Mouse (Mus musculus): ENCODE results near the gene Mpdz. TPM values are rescaled to one million over a fixed set of nuclear protein-coding genes. Genes with fewer than 3 reads are reported as not detected.

The Mpdz gene
- polyA plus RNA-seq, 1 experiment from 2014 or later = 19.1 TPM

GRCm38 (mm10) chr4:81348646-81349045 lies 94.0 kb downstream of the Mpdz start:
- H3K4me2 ChIP-seq (ENCODE audit: low read length) = no peak overlapping the region
- no peaks in the 10 kb centered on the region for H3K4me1 ChIP-seq (ENCODE audit: control insufficient read depth, insufficient read depth, low read length)
- no peak overlapping the region for H3K27ac ChIP-seq (ENCODE audit: low read depth, low read length)
- 90% methylated on average over 7 of the region's 7 CpGs for WGBS
- DNase-seq (ENCODE audit: low spot score) = no peak
- no peaks in the 10 kb centered on the region for H3K27me3 ChIP-seq (replicated peaks; ENCODE audit: control insufficient read depth, insufficient read depth, low read length)
- no peak overlapping the region for H3K9ac ChIP-seq (ENCODE audit: low read length)
- ATAC-seq = no peak
- peaks cover 21% of the 10 kb centered on the region for H3K36me3 ChIP-seq (ENCODE audit: control insufficient read depth, insufficient read depth, low read length)
- no peaks in the 10 kb centered on the region for H3K9me3 ChIP-seq (replicated peaks; ENCODE audit: control insufficient read depth, low read length)
- no peak overlapping the region for H3K4me3 ChIP-seq (ENCODE audit: low read depth, low read length)

DNA sequence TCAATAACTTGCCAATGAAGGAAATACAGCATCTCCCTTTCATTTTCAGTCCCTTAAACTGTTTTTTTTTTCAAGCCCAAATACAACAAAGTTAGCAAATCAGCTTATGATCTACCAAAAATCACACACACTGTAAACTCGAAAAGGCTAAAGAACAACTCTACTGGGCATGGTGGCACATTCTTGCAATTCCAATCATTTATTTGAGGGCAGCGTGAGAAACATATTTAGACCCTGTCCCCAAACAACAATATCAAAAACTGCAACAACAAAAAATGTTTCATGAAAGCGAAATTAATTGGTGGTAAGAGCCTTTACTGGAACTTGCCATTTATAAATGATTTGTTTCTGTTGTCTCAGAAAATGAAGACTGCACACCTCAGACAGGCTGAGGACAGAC lies 97.5 kb downstream of the Mpdz start:
- H3K4me3 ChIP-seq (ENCODE audit: low read depth, low read length) = no peak overlapping the region
- WGBS = 93% methylated on average over 3 of the region's 3 CpGs
- no peaks in the 10 kb centered on the region for H3K9me3 ChIP-seq (replicated peaks; ENCODE audit: control insufficient read depth, low read length)
- ATAC-seq (no peak), DNase-seq (ENCODE audit: low spot score) (no peak)
- H3K9ac ChIP-seq (ENCODE audit: low read length) = no peak overlapping the region
- no peak overlapping the region for H3K27ac ChIP-seq (ENCODE audit: low read depth, low read length)
- H3K27me3 ChIP-seq (replicated peaks; ENCODE audit: control insufficient read depth, insufficient read depth, low read length) = no peaks in the 10 kb centered on the region
- H3K36me3 ChIP-seq (ENCODE audit: control insufficient read depth, insufficient read depth, low read length) = peaks cover 21% of the 10 kb centered on the region
- H3K4me2 ChIP-seq (ENCODE audit: low read length) = no peak overlapping the region
- H3K4me1 ChIP-seq (ENCODE audit: control insufficient read depth, insufficient read depth, low read length) = no peaks in the 10 kb centered on the region

DNA sequence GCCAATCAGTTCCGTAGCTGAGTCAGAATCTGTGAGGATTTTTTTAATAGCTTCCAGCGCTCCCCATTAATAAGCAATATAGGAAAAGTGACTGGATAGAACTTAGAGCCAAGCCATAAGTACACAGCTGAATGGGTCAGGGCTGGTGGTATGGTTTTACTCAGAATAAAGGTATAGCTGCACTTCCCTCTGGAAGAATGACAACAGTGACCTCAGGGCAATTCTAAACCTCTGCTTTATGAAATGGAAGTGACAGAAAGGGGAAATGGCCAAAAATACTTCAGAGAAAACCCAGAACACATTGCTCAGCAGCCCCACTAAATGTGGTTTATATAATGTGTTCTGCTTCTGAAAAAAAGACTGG lies 109.0 kb downstream of the Mpdz start:
- Histone ChIP-seq H3K27me3 (replicated peaks; ENCODE audit: control insufficient read depth, insufficient read depth, low read length) (no peaks in the 10 kb centered on the region), H3K4me1 (ENCODE audit: control insufficient read depth, insufficient read depth, low read length) (no peaks in the 10 kb centered on the region), H3K9ac (ENCODE audit: low read length) (no peak overlapping the region), H3K4me3 (ENCODE audit: low read depth, low read length) (no peak overlapping the region), H3K9me3 (replicated peaks; ENCODE audit: control insufficient read depth, low read length) (no peaks in the 10 kb centered on the region), H3K27ac (ENCODE audit: low read depth, low read length) (no peak overlapping the region), H3K4me2 (ENCODE audit: low read length) (no peak overlapping the region), H3K36me3 (ENCODE audit: control insufficient read depth, insufficient read depth, low read length) (no peaks in the 10 kb centered on the region)
- 66% methylated on average over 2 of the region's 2 CpGs for WGBS
- DNase-seq (ENCODE audit: low spot score) = no peak
- no peak for ATAC-seq

- ATAC-seq = peak; percentile 83
- H3K9ac ChIP-seq (ENCODE audit: low read length) = no peak overlapping the region
Measured at GRCm38 (mm10) chr4:81332901-81333627, 109.6 kb downstream of the Mpdz start.

DNA sequence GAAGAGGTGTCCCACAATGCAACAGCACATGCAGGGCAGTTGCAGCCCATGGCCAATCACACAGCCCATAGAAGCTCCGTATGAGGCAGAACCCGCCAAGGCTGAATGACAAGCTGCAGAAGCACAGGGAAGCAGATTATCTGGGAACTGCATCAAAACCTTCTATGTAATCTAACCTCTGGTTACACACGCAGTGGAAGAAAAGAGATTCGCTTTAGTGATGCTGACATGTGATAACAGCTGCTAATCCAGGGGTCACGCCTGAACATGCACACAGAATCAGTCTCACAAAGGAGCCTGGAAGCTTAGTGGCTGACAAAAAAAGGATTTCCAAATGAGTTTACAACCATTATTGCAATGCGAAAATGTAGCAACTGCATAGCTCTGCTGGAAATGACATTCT lies 110.2 kb downstream of the Mpdz start:
- peak overlapping the region; percentile 61 for H3K27ac ChIP-seq (ENCODE audit: low read depth, low read length)
- H3K4me2 ChIP-seq (ENCODE audit: low read length) = 0 out of 2 replicates have a peak overlapping the region, but pooled peaks have one; percentile 4
- no peak overlapping the region for H3K4me3 ChIP-seq (ENCODE audit: low read depth, low read length)
- no peaks in the 10 kb centered on the region for H3K9me3 ChIP-seq (replicated peaks; ENCODE audit: control insufficient read depth, low read length)
- DNase-seq (ENCODE audit: low spot score) (peak; percentile 58), ATAC-seq (peak; percentile 66)
- H3K9ac ChIP-seq (ENCODE audit: low read length) = no peak overlapping the region
- H3K36me3 ChIP-seq (ENCODE audit: control insufficient read depth, insufficient read depth, low read length) = no peaks in the 10 kb centered on the region
- WGBS = 44% methylated on average over 6 of the region's 6 CpGs
- H3K4me1 ChIP-seq (ENCODE audit: control insufficient read depth, insufficient read depth, low read length) = no peaks in the 10 kb centered on the region
- no peaks in the 10 kb centered on the region for H3K27me3 ChIP-seq (replicated peaks; ENCODE audit: control insufficient read depth, insufficient read depth, low read length)

More at GRCm38 (mm10) chr4:81332901-81333627, 109.6 kb downstream of the Mpdz start:
- H3K9me3 ChIP-seq (replicated peaks; ENCODE audit: control insufficient read depth, low read length) = no peaks in the 10 kb centered on the region
- peak; percentile 73 for DNase-seq (ENCODE audit: low spot score)
- peak overlapping the region; percentile 61; the same call in 1 of the 2 replicates for H3K27ac ChIP-seq (ENCODE audit: low read depth, low read length)
- 0 out of 2 replicates have a peak overlapping the region, but pooled peaks have one; percentile 4 for H3K4me2 ChIP-seq (ENCODE audit: low read length)
- no peaks in the 10 kb centered on the region for H3K4me1 ChIP-seq (ENCODE audit: control insufficient read depth, insufficient read depth, low read length)
- WGBS = 40% methylated on average over 11 of the region's 11 CpGs
- no peaks in the 10 kb centered on the region for H3K36me3 ChIP-seq (ENCODE audit: control insufficient read depth, insufficient read depth, low read length)
- no peaks in the 10 kb centered on the region for H3K27me3 ChIP-seq (replicated peaks; ENCODE audit: control insufficient read depth, insufficient read depth, low read length)
- H3K4me3 ChIP-seq (ENCODE audit: low read depth, low read length) = no peak overlapping the region

DNA sequence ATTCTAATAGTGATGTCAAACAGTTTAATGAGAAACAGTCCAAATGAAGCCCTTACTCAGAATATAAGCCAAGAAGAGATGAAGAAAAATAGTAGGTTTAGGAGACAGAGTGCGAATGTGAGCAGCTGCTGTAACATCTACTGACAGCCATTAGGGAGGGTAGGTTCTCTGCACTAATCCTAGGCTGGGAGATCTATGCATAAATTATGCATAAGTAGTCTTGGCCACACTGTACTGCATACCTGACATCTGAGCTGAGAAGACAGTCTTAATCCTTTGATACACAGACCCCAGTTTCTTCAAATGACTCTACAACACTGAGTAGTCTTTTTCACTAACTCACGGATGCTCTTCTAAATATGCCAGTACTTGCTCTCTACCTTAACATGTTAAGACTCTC lies 114.9 kb downstream of the Mpdz start:
- H3K27ac ChIP-seq (ENCODE audit: low read depth, low read length) = no peak overlapping the region
- no peak overlapping the region for H3K4me2 ChIP-seq (ENCODE audit: low read length)
- H3K9ac ChIP-seq (ENCODE audit: low read length) = no peak overlapping the region
- WGBS = 71% methylated on average over 2 of the region's 2 CpGs
- DNase-seq (ENCODE audit: low spot score) (no peak), ATAC-seq (no peak)
- H3K4me3 ChIP-seq (ENCODE audit: low read depth, low read length) = no peak overlapping the region
- no peaks in the 10 kb centered on the region for H3K27me3 ChIP-seq (replicated peaks; ENCODE audit: control insufficient read depth, insufficient read depth, low read length)
- H3K4me1 ChIP-seq (ENCODE audit: control insufficient read depth, insufficient read depth, low read length) = no peaks in the 10 kb centered on the region; the same call in 1 of the 2 replicates
- no peaks in the 10 kb centered on the region for H3K9me3 ChIP-seq (replicated peaks; ENCODE audit: control insufficient read depth, low read length)
- H3K36me3 ChIP-seq (ENCODE audit: control insufficient read depth, insufficient read depth, low read length) = no peaks in the 10 kb centered on the region

DNA sequence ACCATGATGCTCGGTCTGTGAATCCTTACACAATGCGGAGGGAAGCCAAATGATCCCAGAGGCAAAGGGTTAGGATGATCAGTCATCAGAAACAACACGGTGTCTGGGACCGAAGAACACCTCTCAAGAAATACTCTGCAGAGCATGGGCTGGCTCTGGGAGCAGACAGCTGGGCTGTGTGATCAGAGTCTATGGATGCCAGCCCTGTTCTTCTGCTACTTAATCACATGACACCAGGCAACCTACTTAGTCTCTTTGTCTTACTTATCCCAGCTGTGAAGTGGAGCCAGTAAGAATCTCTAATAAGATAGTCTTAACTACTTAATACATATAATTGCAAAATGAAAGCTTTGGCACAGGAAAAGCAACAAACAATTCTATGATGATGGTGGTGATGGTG lies 118.8 kb downstream of the Mpdz start:
- H3K4me3 ChIP-seq (ENCODE audit: low read depth, low read length) = no peak overlapping the region
- 89% methylated on average over 4 of the region's 4 CpGs for WGBS
- no peak overlapping the region for H3K9ac ChIP-seq (ENCODE audit: low read length)
- no peak overlapping the region for H3K4me2 ChIP-seq (ENCODE audit: low read length)
- 0 out of 2 replicates have a peak, but pooled peaks cover 4% of the 10 kb centered on the region for H3K36me3 ChIP-seq (ENCODE audit: control insufficient read depth, insufficient read depth, low read length)
- ATAC-seq (peak; percentile 75), DNase-seq (ENCODE audit: low spot score) (no peak)
- no peaks in the 10 kb centered on the region for H3K9me3 ChIP-seq (replicated peaks; ENCODE audit: control insufficient read depth, low read length)
- H3K27me3 ChIP-seq (replicated peaks; ENCODE audit: control insufficient read depth, insufficient read depth, low read length) = no peaks in the 10 kb centered on the region
- peaks cover 3% of the 10 kb centered on the region; the same call in 1 of the 2 replicates for H3K4me1 ChIP-seq (ENCODE audit: control insufficient read depth, insufficient read depth, low read length)
- H3K27ac ChIP-seq (ENCODE audit: low read depth, low read length) = no peak overlapping the region

- ATAC-seq = peak; percentile 46; the same call in 1 of the 2 replicates
- WGBS = 63% methylated on average over 3 of the region's 3 CpGs
- Histone ChIP-seq H3K4me3 (ENCODE audit: low read depth, low read length) (no peak overlapping the region), H3K9ac (ENCODE audit: low read length) (no peak overlapping the region), H3K4me1 (ENCODE audit: control insufficient read depth, insufficient read depth, low read length) (peaks cover 3% of the 10 kb centered on the region; the same call in 1 of the 2 replicates), H3K9me3 (replicated peaks; ENCODE audit: control insufficient read depth, low read length) (no peaks in the 10 kb centered on the region), H3K4me2 (ENCODE audit: low read length) (no peak overlapping the region), H3K36me3 (ENCODE audit: control insufficient read depth, insufficient read depth, low read length) (0 out of 2 replicates have a peak, but pooled peaks cover 7% of the 10 kb centered on the region), H3K27ac (ENCODE audit: low read depth, low read length) (peak overlapping the region; percentile 50; the same call in 1 of the 2 replicates), H3K27me3 (replicated peaks; ENCODE audit: control insufficient read depth, insufficient read depth, low read length) (no peaks in the 10 kb centered on the region)
- peak; percentile 65 for DNase-seq (ENCODE audit: low spot score)
Measured at GRCm38 (mm10) chr4:81322232-81322631, 120.4 kb downstream of the Mpdz start.

GRCm38 (mm10) chr4:81314618-81315017 lies 128.0 kb downstream of the Mpdz start:
- Histone ChIP-seq H3K4me2 (ENCODE audit: low read length) (no peak overlapping the region), H3K36me3 (ENCODE audit: control insufficient read depth, insufficient read depth, low read length) (0 out of 2 replicates have a peak, but pooled peaks cover 5% of the 10 kb centered on the region), H3K4me1 (ENCODE audit: control insufficient read depth, insufficient read depth, low read length) (no peaks in the 10 kb centered on the region; the same call in 1 of the 2 replicates), H3K9ac (ENCODE audit: low read length) (no peak overlapping the region), H3K9me3 (replicated peaks; ENCODE audit: control insufficient read depth, low read length) (no peaks in the 10 kb centered on the region), H3K27ac (ENCODE audit: low read depth, low read length) (no peak overlapping the region), H3K4me3 (ENCODE audit: low read depth, low read length) (no peak overlapping the region), H3K27me3 (replicated peaks; ENCODE audit: control insufficient read depth, insufficient read depth, low read length) (no peaks in the 10 kb centered on the region)
- DNase-seq (ENCODE audit: low spot score) (no peak), ATAC-seq (no peak)
- WGBS = 69% methylated on average over 5 of the region's 5 CpGs

Data from forebrain, embryonic 14.5 days (tissue).